Mouse (Mus musculus): Measurements from ENCODE around the gene Chil1.
A peak's percentile ranks its signal among the peaks of the same experiment; 100 is the strongest.

Gene Chil1

GRCm38 (mm10) chr1:134173081-134173480, 8.9 kb upstream of the Chil1 start:
- no peak for DNase-seq (ENCODE audit: low read depth)

- no peak for DNase-seq (ENCODE audit: low read depth)
These were observed 4.0 kb upstream of the Chil1 start for GRCm38 (mm10) chr1:134177976-134178375.

DNA sequence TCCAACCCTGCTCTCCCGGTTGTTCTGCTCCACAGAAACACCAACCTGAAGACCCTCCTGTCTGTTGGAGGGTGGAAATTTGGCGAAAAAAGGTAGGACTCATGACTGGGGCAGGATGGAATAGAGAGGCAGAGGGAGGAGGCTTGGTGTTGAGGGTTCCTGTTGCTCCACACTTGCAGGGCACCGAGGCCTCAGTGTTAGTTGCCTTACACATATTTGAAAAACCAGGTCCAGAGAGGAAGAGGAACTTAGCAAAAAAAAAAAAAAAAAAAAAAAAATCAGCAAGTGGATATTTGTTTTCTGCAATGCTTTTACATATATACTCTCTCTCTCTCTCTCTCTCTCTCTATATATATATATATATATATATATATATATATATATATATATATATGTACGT, 2.1 kb downstream of the Chil1 start:
- DNase-seq (ENCODE audit: low read depth) = no peak

GRCm38 (mm10) chr1:134188217-134188616, 6.2 kb downstream of the Chil1 start:
- no peak for DNase-seq (ENCODE audit: low read depth)

GRCm38 (mm10) chr1:134188989-134189729, 7.2 kb downstream of the Chil1 start:
- peak; percentile 65 for DNase-seq (ENCODE audit: low read depth)

DNA sequence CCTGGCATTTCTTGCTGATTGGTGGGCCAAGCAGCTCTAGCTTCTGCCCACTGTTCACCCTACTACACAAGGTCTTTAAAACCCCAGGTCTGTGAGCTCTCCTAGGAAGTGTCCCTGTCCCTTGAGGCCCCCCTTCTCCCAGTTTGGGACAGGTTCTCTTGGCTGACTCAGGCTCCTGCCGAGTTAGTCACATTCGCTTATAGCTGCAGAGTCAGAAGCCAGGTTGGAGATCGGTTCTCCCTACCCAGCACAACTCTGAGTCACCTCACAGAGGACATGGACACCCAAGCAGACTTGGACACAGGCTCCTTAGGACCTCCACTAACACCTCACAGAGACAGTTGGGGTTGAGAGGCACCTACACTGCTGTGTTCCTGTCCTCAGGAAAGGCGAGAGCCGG, 9.2 kb downstream of the Chil1 start:
- DNase-seq (ENCODE audit: low read depth) = no peak

GRCm38 (mm10) chr1:134192024-134192423, 10.0 kb downstream of the Chil1 start:
- DNase-seq (ENCODE audit: low read depth) = no peak

DNA sequence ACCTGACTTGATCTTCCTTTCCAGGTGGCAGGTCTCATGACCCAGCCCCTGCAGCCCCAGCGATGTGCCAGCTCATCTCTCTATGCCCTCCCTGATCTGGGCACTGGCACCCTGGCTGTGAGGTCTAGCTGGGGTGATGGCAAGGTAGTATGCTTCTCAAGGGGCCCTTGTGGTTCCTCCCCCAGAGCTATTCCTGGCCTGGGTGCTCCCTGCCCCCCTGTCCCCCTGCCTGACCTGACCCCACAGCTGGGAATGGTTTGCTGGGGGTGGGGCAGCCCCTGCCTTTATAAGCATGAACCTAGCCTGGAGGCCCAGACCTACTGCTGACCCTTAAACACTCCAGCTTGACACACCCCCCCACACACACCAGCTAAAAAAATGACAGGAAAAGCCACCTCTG, 11.2 kb downstream of the Chil1 start, which contains the start of gene Mybph:
Mybph (plus strand) TSS at position 323 of the 400 bp plus-strand sequence.
- DNase-seq (ENCODE audit: low read depth) = no peak

GRCm38 (mm10) chr1:134193674-134194197, 11.8 kb downstream of the Chil1 start:
- DNase-seq (ENCODE audit: low read depth) = no peak

GRCm38 (mm10) chr1:134194298-134195022, 12.5 kb downstream of the Chil1 start:
- peak; percentile 10 for DNase-seq (ENCODE audit: low read depth)

- no peak for DNase-seq (ENCODE audit: low read depth)
These were observed 13.1 kb downstream of the Chil1 start for GRCm38 (mm10) chr1:134195117-134195516.

DNA sequence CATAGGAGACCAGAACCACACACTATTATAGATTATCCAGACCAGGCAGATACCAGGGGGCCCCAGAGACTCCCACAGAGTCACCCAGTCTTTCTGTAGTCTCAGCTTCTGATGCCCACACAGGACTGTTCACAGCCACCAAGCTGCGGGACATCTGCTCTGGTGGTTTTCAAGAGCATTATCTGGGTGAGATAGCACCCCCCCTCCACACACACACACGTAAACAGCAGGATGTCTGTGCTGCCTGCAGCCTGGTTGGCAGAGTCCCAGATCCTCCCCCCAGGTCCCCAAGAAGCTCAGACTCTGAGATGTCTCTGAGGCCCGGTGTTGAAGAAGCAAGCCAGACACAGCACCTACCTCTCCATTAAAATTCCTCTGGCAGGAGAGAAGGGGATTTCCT, 13.6 kb downstream of the Chil1 start:
- DNase-seq (ENCODE audit: low read depth) = peak; percentile 40

GRCm38 (mm10) chr1:134195979-134196378, 14.0 kb downstream of the Chil1 start:
- DNase-seq (ENCODE audit: low read depth) = no peak

GRCm38 (mm10) chr1:134196386-134196785, 14.4 kb downstream of the Chil1 start:
- peak; percentile 77 for DNase-seq (ENCODE audit: low read depth)

DNA sequence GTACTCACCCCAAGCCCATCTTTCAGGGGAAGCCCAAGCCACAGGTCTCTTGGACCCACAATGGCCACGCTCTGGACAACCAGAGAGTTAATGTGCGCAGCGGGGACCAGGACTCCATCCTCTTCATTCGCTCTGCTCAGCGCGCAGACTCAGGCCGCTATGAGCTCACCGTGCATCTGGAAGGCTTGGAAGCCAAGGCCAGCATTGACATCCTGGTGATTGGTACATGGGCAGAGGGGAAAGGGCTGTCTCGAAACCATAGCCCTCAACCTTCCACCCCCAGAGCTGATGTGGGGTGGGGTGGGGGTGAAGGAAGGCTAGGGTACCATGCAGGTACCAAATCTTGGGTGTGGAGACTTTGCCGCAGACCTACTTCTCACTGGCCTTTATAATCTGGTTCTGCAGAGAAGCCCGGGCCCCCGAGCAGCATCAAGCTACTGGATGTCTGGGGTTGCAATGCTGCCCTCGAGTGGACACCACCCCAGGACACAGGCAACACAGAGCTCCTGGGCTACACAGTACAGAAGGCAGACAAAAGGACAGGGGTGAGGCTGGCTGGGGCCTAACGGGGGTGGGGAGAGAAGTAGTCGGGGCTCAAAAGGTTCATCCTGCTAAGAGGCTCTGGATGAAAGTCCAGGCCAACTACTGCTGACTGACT, 15.5 kb downstream of the Chil1 start:
- no peak for DNase-seq (ENCODE audit: low read depth)

DNA sequence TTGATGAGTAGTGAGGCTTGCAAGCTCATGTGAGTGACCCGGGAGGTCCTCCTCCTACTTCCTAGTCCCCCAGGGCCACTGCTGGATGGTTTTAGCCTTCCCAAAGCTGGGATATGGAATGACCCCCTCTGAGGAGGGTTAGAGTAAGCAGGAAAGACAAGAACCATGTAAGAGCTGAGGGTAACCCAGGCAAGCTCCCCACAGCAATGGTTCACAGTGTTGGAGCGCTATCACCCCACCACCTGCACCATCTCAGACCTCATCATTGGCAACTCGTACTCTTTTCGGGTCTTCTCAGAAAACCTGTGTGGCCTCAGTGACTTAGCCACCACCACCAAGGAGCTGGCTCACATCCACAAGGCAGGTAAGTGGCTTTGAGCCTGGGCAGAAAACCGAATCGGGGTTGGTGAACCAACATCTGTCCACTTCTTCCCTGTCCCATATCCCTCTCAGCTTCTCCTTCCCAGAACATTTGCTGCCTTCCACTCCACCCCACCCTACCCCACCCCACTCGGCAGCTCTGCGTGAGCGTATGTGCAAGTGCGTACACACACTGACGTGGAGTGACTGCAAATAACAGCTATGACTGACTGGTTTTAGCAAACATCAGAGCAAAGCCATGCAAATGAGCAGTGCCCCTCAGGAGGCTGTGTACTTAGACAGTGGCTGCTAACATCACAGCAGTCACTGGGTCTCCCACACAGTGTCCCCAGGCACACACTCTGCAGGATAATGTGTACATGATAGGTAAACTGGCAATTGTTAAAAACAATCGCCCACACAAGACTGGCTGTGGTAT, 16.4 kb downstream of the Chil1 start:
- DNase-seq (ENCODE audit: low read depth) = no peak

GRCm38 (mm10) chr1:134200481-134200880, 18.5 kb downstream of the Chil1 start:
- DNase-seq (ENCODE audit: low read depth) = no peak

GRCm38 (mm10) chr1:134200998-134201686, 19.2 kb downstream of the Chil1 start:
- peak; percentile 35 for DNase-seq (ENCODE audit: low read depth)

DNA sequence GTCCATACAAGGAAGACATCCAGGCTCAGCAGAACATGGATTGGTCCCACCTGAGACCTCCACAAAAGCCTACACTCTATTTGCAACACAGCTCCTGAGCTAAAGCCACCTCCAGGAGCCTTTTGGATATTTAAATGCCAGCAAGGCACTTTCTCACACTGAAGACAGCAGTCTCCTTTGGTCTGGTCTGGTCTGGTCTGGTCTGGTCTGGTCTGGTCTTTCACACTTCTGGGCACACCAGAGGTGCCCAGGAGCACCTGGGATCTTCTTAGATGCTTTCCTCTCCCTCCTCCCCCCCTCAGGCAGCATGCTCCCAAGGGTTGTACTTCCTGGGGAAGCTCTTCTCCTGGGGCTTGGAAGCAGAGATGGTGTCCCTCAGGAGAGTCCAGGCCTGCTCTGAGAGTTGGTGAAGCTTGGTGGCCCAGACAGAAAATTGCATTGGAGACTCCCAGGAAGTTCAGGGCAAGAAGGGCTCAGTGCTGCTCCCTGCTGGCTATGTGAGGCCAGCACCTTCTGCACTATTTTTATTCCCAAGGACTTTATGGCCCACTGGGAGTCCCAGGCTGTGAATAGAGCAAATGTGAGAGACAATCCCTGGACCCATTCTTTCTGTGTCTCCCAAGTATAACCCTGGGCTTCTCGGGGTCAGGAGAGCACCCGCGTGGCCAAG, 19.9 kb downstream of the Chil1 start:
- peak; percentile 60 for DNase-seq (ENCODE audit: low read depth)

- DNase-seq (ENCODE audit: low read depth) = no peak
These were observed 22.3 kb downstream of the Chil1 start for GRCm38 (mm10) chr1:134204230-134204629.

All from induced T-regulatory cell, adult 2 months (primary cell).